Mouse (Mus musculus) thymus, adult 2 months (tissue): ENCODE data around the gene Brdt. TPM values are rescaled to one million over a fixed set of nuclear protein-coding genes. Genes with fewer than 3 reads are reported as not detected.
A peak's percentile ranks its signal among the peaks of the same experiment; 100 is the strongest.
"Not testable (repeated sequence)": the region's sequence is repeated elsewhere in the genome, so short reads cannot be mapped to it uniquely, and the experiment has no call there.

Source experiments
- DNase-seq: peaks from one replicate; pipeline ENCODE4 v3.0.0; 2021
- H3K27ac ChIP-seq: fragments of 200-500 bp; 2 replicates; pipeline ENCODE4 v1.5.1; 2012; ENCODE audit warnings: low read length, control low read depth; ENCODE audit not compliant: control insufficient read depth, insufficient read depth
- H3K27me3 ChIP-seq: fragments of 200-500 bp; 2 replicates; pipeline ENCODE4 v1.6.1; 2012; ENCODE audit warnings: mild to moderate bottlenecking, low read length, moderate library complexity, mixed read lengths; ENCODE audit not compliant: control insufficient read depth, insufficient read depth
- H3K36me3 ChIP-seq: fragments of 200-500 bp; 2 replicates; pipeline ENCODE4 v1.6.1; 2012; ENCODE audit warnings: mild to moderate bottlenecking, low read length, moderate library complexity; ENCODE audit not compliant: control insufficient read depth, insufficient read depth
- H3K4me1 ChIP-seq: fragments of 200-500 bp; replicated peaks from 2 replicates; pipeline ENCODE4 v1.6.1; 2012; ENCODE audit warnings: low read length; ENCODE audit not compliant: control insufficient read depth, insufficient read depth
- H3K4me3 ChIP-seq: fragments of 200-500 bp; 2 replicates; pipeline ENCODE4 v1.5.1; 2012; ENCODE audit warnings: mild to moderate bottlenecking, low read length, control low read depth, moderate library complexity; ENCODE audit not compliant: control insufficient read depth, insufficient read depth
- CTCF ChIP-seq: fragments of 200-500 bp; IDR thresholded peaks from 2 replicates; pipeline ENCODE4 v1.5.1; 2012; ENCODE audit warnings: mild to moderate bottlenecking, control low read depth, low read length, moderate library complexity, borderline replicate concordance; ENCODE audit not compliant: control insufficient read depth, poor library complexity, insufficient read depth; ENCODE audit errors: extremely low read depth
- POLR2A ChIP-seq: fragments of 200-500 bp; IDR thresholded peaks from 2 replicates; pipeline ENCODE4 v1.6.1; 2012; ENCODE audit warnings: mild to moderate bottlenecking, low read length, control low read depth, moderate library complexity; ENCODE audit not compliant: control insufficient read depth, poor library complexity, insufficient read depth; ENCODE audit errors: extremely low read depth
- WGBS: fragments of 180-500 bp; shearing (Covaris S2); methylation state at CpG from one replicate; pipeline ENCODE4 v1.1.7; 2018; 5-methylcytosine and 5-hydroxymethylcytosine counted together
- polyA plus RNA-seq: library from polyadenylated mRNA; depleted of rRNA; stranded (reverse); fragments of >200 nt; gene quantifications from 2 replicates; pipeline ENCODE4 v1.2.3, GENCODE M21; 2012

Gene Brdt
- polyA plus RNA-seq, 1 experiment = 4.9 TPM

- peak; percentile 37; the same call in 1 of the 2 replicates for TF ChIP-seq POLR2A
- TF ChIP-seq CTCF = no peak
- H3K4me1 ChIP-seq = peaks cover 26% of the 10 kb centered on the region
- under 1% methylated on average over 40 of the region's 40 CpGs for WGBS
- peak; percentile 94 for DNase-seq
- no peaks in the 10 kb centered on the region for H3K36me3 ChIP-seq
- H3K4me3 ChIP-seq = peak overlapping the region; percentile 61
- no peak overlapping the region for H3K27ac ChIP-seq
- H3K27me3 ChIP-seq = no peaks in the 10 kb centered on the region
Measured at GRCm38 (mm10) chr5:107359395-107360053, 28.6 kb downstream of the Brdt start.

- H3K27me3 ChIP-seq = no peaks in the 10 kb centered on the region
- peaks cover 25% of the 10 kb centered on the region for H3K4me1 ChIP-seq
- H3K27ac ChIP-seq = no peak overlapping the region
- 38% methylated on average over 9 of the region's 9 CpGs for WGBS
- no peaks in the 10 kb centered on the region for H3K36me3 ChIP-seq
- H3K4me3 ChIP-seq = no peak overlapping the region
- no peak for DNase-seq
- TF ChIP-seq CTCF (no peak), POLR2A (no peak)
Measured at GRCm38 (mm10) chr5:107360054-107360730, 29.2 kb downstream of the Brdt start.

- Histone ChIP-seq H3K27me3 (no peaks in the 10 kb centered on the region), H3K27ac (no peak overlapping the region), H3K4me3 (no peak overlapping the region), H3K4me1 (peaks cover 38% of the 10 kb centered on the region), H3K36me3 (peaks cover 4% of the 10 kb centered on the region; the same call in 1 of the 2 replicates)
- DNase-seq = no peak
- no peak for TF ChIP-seq POLR2A
- no peak for TF ChIP-seq CTCF
- 74% methylated on average over 3 of the region's 3 CpGs for WGBS
Measured at GRCm38 (mm10) chr5:107370040-107370439, 39.1 kb downstream of the Brdt start.

- WGBS = 91% methylated on average over 5 of the region's 5 CpGs
- Histone ChIP-seq H3K27me3 (no peaks in the 10 kb centered on the region), H3K36me3 (peaks cover 4% of the 10 kb centered on the region), H3K4me1 (peaks cover 39% of the 10 kb centered on the region), H3K27ac (no peak overlapping the region), H3K4me3 (no peak overlapping the region)
- DNase-seq = no peak
- TF ChIP-seq CTCF (no peak), POLR2A (no peak)
Measured at GRCm38 (mm10) chr5:107371335-107371734, 40.4 kb downstream of the Brdt start.

- 6% methylated on average over 4 of the region's 4 CpGs for WGBS
- no peak overlapping the region for H3K4me3 ChIP-seq
- peaks cover 34% of the 10 kb centered on the region for H3K4me1 ChIP-seq
- H3K27ac ChIP-seq = peak overlapping the region; percentile 94
- no peak for TF ChIP-seq CTCF
- TF ChIP-seq POLR2A = no peak
- DNase-seq = peak; percentile 57
- peaks cover 11% of the 10 kb centered on the region for H3K36me3 ChIP-seq
- H3K27me3 ChIP-seq = no peaks in the 10 kb centered on the region
Measured at GRCm38 (mm10) chr5:107373256-107373655, 42.3 kb downstream of the Brdt start.

- H3K4me3 ChIP-seq, H3K27me3 ChIP-seq, H3K4me1 ChIP-seq, H3K27ac ChIP-seq, DNase-seq: not testable (repeated sequence)
- 0 out of 2 replicates have a peak, but pooled peaks cover 12% of the 10 kb centered on the region for H3K36me3 ChIP-seq
Measured at GRCm38 (mm10) chr5:107386448-107386847, 55.5 kb downstream of the Brdt start.
